Mouse (Mus musculus): ENCODE measurements around the gene Pus7.

Gene Pus7

GRCm38 (mm10) chr5:23782931-23783877, at the start of gene Pus7:
Gene Pus7, minus strand, starts transcription at chr5:23783711.
- peak; percentile 90 for DNase-seq

- DNase-seq, result peak; percentile 48
These were observed 47.6 kb upstream of the Pus7 start for GRCm38 (mm10) chr5:23830897-23831752.

GRCm38 (mm10) chr5:23826321-23827004, 43.0 kb upstream of the Pus7 start:
- peak; percentile 82 for DNase-seq

GRCm38 (mm10) chr5:23824171-23824733, 40.7 kb upstream of the Pus7 start:
- DNase-seq, result no peak

GRCm38 (mm10) chr5:23822306-23822705, 38.8 kb upstream of the Pus7 start:
- DNase-seq, result no peak

- DNase-seq, result no peak
These were observed 33.2 kb upstream of the Pus7 start for GRCm38 (mm10) chr5:23816681-23817080.

GRCm38 (mm10) chr5:23814841-23815240, 31.3 kb upstream of the Pus7 start:
- peak; percentile 75 for DNase-seq

GRCm38 (mm10) chr5:23792726-23793125, 9.2 kb upstream of the Pus7 start:
- DNase-seq, result no peak

- no peak for DNase-seq
These were observed 5.6 kb upstream of the Pus7 start for GRCm38 (mm10) chr5:23789078-23789612.

GRCm38 (mm10) chr5:23788390-23788830, 4.9 kb upstream of the Pus7 start:
- DNase-seq, result no peak

GRCm38 (mm10) chr5:23787536-23788389, 4.3 kb upstream of the Pus7 start, which contains the start of gene Rint1:
Gene Rint1, plus strand, starts transcription at chr5:23787711.
- DNase-seq, result peak; percentile 94

GRCm38 (mm10) chr5:23782051-23782810, 1.3 kb downstream of the Pus7 start:
- DNase-seq, result peak; percentile 28

- DNase-seq, result no peak
These were observed 2.3 kb downstream of the Pus7 start for GRCm38 (mm10) chr5:23781172-23781571.

GRCm38 (mm10) chr5:23780516-23780915, 3.0 kb downstream of the Pus7 start:
- no peak for DNase-seq

- DNase-seq, result no peak
These were observed 9.3 kb downstream of the Pus7 start for GRCm38 (mm10) chr5:23774186-23774585.

- DNase-seq, result no peak
These were observed 12.4 kb downstream of the Pus7 start for GRCm38 (mm10) chr5:23771105-23771504.

- no peak for DNase-seq
These were observed 19.0 kb downstream of the Pus7 start for GRCm38 (mm10) chr5:23764557-23764956.

GRCm38 (mm10) chr5:23762531-23762930, 21.0 kb downstream of the Pus7 start:
- DNase-seq, result no peak

GRCm38 (mm10) chr5:23758633-23759032, 24.9 kb downstream of the Pus7 start:
- DNase-seq, result peak; percentile 74

GRCm38 (mm10) chr5:23756368-23756767, 27.1 kb downstream of the Pus7 start:
- DNase-seq, result no peak

Measured in retina, postnatal 1 day (tissue).